Comparison of ENCODE assay signal across 12 mouse cellular contexts in genomic region chr10:12727881-12728280, GRCm38 (mm10).
"Had no signal": no experiment of that assay in that cellular context is flagged by ENCODE, and none has a peak within 500 bp of the region (broad histone marks: within the 10 kb centered on the region; RNA-seq: fewer than 3 reads in every experiment).

No protein-coding gene starts in this region.

- DNase-seq: retina, postnatal 1 day; right cerebral cortex, adult 18-20 months; right cerebral cortex, postnatal 14 days; right cerebral cortex, postnatal 25 days; right cerebral cortex, postnatal 4 days; spleen, adult 18-20 months; thymus, adult 18-20 months; thymus, adult 2 months; thymus, postnatal 14 days; thymus, postnatal 25 days; thymus, postnatal 36 days; thymus, postnatal 4 days had no signal
